Mouse (Mus musculus) intestine, embryonic 15.5 days (tissue): ENCODE results near the gene Metap2. TPM values are rescaled to one million over a fixed set of nuclear protein-coding genes. Genes with fewer than 3 reads are reported as not detected.
A peak's percentile ranks its signal among the peaks of the same experiment; 100 is the strongest.

Experiments used
- ATAC-seq: fragments of 200-750 bp; cut with Nextera tagmentation; 2 replicates; pipeline ENCODE4 v1.8.0; 2017; ENCODE audit warnings: moderate TSS enrichment, moderate library complexity
- H3K27ac ChIP-seq: fragments of 300-500 bp; sonication (generic); 2 replicates; pipeline ENCODE4 v1.5.1; 2015; ENCODE audit warnings: mild to moderate bottlenecking, inconsistent platforms
- H3K27me3 ChIP-seq: fragments of 300-500 bp; sonication (generic); replicated peaks from 2 replicates; pipeline ENCODE4 v1.6.1; 2015; ENCODE audit warnings: inconsistent platforms
- H3K36me3 ChIP-seq: fragments of 300-500 bp; sonication (generic); 2 replicates; pipeline ENCODE4 v1.6.1; 2015; ENCODE audit warnings: inconsistent platforms
- H3K4me1 ChIP-seq: fragments of 300-500 bp; sonication (generic); replicated peaks from 2 replicates; pipeline ENCODE4 v1.6.1; 2015; ENCODE audit warnings: inconsistent platforms
- H3K4me2 ChIP-seq: fragments of 300-500 bp; sonication (generic); replicated peaks from 2 replicates; pipeline ENCODE4 v1.6.1; 2015; ENCODE audit warnings: mild to moderate bottlenecking, inconsistent platforms
- H3K4me3 ChIP-seq: fragments of 300-500 bp; sonication (generic); replicated peaks from 2 replicates; pipeline ENCODE4 v1.5.1; 2015; ENCODE audit warnings: inconsistent platforms
- H3K9ac ChIP-seq: fragments of 300-500 bp; sonication (generic); 2 replicates; pipeline ENCODE4 v1.6.1; 2015; ENCODE audit warnings: inconsistent platforms
- H3K9me3 ChIP-seq: fragments of 300-500 bp; sonication (generic); 2 replicates; pipeline ENCODE4 v1.6.1; 2016; ENCODE audit warnings: inconsistent platforms
- WGBS: fragments of 180-500 bp; shearing (Covaris S2); methylation state at CpG from one replicate; pipeline ENCODE4 v1.1.7; 2015; 5-methylcytosine and 5-hydroxymethylcytosine counted together
- polyA plus RNA-seq: library from polyadenylated mRNA; unstranded; fragments of >200 nt; fragmentation: Nextera tagmentation; extraction: Ambion mirVana; gene quantifications from 2 replicates; pipeline ENCODE4 v1.2.1, GENCODE M21; 2015

Gene Metap2
- polyA plus RNA-seq, 1 experiment from 2014 or later: 194 TPM

DNA sequence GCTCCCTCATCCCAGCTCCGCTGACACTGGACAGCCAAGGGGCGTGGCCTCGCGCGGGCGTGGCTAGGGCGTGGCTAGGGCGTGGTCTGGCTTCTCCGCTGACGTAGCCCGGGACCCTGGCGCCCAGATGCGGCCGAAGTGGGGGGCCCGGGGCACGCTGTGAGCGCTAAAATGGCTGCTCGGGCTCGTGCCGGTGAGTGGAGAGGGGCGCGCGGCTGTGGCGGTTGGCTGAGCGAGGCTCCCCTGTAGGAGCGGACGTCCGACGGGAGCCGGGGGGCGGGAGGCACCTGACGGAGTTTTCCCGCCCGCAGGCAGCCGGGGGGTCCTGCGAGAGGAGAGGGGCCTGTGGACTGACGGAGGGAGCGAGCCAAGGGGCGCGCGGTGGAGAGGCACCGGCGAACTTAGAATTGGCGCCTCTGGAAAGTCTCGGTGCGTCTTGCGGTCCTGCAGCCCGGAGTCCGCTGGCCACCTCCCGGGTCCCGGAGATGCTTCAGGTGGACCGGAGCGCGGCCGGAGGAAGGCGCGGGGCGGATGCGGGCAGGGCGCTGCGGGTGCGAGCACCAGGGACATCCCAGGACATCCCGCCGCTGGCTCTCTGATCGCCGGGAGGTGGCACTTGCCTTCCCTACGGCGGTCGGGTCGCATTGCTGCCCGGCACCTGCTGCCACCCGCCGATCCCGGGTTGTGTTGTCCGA, 63.0 kb downstream of the Metap2 start:
- Histone ChIP-seq H3K9ac (peak overlapping the region; percentile 40), H3K4me2 (peak overlapping the region; percentile 99), H3K27ac (no peak overlapping the region), H3K36me3 (no peaks in the 10 kb centered on the region), H3K4me3 (peak overlapping the region; percentile 73), H3K4me1 (peaks cover 10% of the 10 kb centered on the region), H3K27me3 (peaks cover 50% of the 10 kb centered on the region), H3K9me3 (no peaks in the 10 kb centered on the region)
- under 1% methylated on average over 74 of the region's 75 CpGs for WGBS
- ATAC-seq: peak; percentile 97

- H3K36me3 ChIP-seq: no peaks in the 10 kb centered on the region
- H3K4me3 ChIP-seq: peak overlapping the region; percentile 73
- peak overlapping the region; percentile 40 for H3K9ac ChIP-seq
- no peaks in the 10 kb centered on the region for H3K9me3 ChIP-seq
- H3K4me1 ChIP-seq: peaks cover 10% of the 10 kb centered on the region
- H3K27ac ChIP-seq: no peak overlapping the region
- peaks cover 50% of the 10 kb centered on the region for H3K27me3 ChIP-seq
- H3K4me2 ChIP-seq: peak overlapping the region; percentile 99
- WGBS: 2% methylated on average over 16 of the region's 16 CpGs
- no peak for ATAC-seq
These were observed 63.6 kb downstream of the Metap2 start for GRCm38 (mm10) chr10:93833370-93833698.

GRCm38 (mm10) chr10:93832811-93833210, 64.1 kb downstream of the Metap2 start:
- Histone ChIP-seq H3K27me3 (peaks cover 50% of the 10 kb centered on the region), H3K4me3 (no peak overlapping the region), H3K4me1 (peaks cover 10% of the 10 kb centered on the region), H3K4me2 (no peak overlapping the region), H3K9me3 (no peaks in the 10 kb centered on the region), H3K27ac (no peak overlapping the region), H3K36me3 (no peaks in the 10 kb centered on the region), H3K9ac (no peak overlapping the region)
- WGBS: 32% methylated on average over 9 of the region's 9 CpGs
- ATAC-seq: no peak

DNA sequence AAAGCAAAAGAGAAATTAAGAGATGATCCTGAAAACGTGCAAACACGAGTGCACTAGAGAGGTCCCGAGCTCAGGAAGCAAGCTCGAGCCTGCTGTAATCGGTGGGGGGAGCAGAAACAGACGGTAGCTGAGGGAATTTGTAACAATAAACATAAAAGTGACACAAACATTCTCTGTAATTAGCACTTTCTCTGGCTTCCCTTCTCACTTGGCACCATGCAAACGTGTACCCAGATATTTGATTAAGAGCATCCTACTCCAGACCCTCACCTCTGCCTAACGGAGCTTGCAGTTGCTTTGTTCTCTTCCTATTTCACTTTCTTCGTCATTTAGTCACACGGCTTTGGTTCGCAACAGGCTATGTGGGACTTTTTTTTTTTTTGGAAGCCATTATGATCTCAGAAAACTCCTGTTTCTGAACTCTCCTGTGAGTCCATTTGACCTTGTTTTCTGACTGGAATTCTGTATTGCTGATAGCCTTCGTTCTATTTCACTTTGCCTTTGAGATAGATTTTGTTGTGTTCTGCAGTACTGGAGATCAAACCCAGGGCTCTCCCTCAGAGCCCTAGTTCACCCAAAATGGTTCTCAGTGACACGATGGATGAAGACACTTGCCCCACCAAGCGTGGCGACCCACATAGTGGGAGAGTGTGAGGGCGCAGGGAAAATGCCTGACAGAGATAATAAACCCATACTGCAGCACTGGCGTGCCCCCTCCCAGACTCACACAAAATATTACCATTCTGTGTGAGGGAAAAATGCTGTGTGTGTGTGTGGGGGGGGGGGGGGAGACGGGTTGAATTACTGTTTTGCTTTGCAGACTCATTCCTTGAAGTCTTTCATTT, 64.9 kb downstream of the Metap2 start:
- H3K27ac ChIP-seq: no peak overlapping the region
- no peak for ATAC-seq
- H3K9me3 ChIP-seq: no peaks in the 10 kb centered on the region
- H3K4me2 ChIP-seq: peak overlapping the region; percentile 15; the same call in 1 of the 2 replicates
- no peaks in the 10 kb centered on the region for H3K36me3 ChIP-seq
- 0 out of 2 replicates have a peak overlapping the region, but pooled peaks have one; percentile 0 for H3K4me3 ChIP-seq
- peaks cover 50% of the 10 kb centered on the region for H3K27me3 ChIP-seq
- peaks cover 10% of the 10 kb centered on the region for H3K4me1 ChIP-seq
- no peak overlapping the region for H3K9ac ChIP-seq
- WGBS: 7% methylated on average over 18 of the region's 18 CpGs

DNA sequence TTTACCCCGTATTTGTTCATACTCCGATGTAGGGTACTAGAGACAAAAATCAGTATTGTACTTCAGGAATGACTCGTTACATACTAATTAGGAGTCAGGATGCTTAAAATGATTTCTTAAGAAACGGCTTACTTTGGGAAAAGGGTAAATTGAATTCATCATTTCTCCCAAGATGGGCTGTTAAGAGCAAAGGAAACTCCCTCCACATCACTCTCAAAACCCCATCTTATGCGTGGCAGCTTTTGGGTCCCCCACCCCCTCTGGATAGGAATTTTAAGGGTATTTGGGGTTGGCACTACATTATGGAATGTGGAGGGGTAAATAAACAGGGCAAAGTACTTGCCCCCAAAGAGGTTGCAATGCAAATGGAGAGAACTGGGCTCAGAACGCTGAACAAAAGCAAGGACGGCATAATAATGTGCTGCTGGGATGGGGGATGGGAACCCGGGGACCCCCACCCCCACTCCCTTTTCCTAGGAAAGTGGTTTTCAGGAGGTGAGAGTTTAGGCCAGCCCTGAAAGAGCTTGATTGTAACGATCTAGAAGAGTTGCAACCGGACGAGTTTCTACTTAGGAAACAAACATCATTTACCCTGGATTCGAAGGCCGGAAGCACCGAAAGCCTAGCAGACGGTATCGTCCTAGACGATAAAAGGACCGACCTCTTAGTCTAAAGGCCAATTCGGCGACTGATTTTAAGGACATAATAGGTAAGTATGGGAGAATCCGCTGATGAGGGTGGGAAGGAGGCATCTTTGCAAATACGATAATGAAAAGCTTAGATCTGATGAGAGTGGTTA, 65.8 kb downstream of the Metap2 start, which contains the start of gene Usp44:
TSS of gene Usp44 (plus strand) at position 625 of the 799 bp plus-strand sequence.
- Histone ChIP-seq H3K9me3 (no peaks in the 10 kb centered on the region), H3K27ac (no peak within 1 kb of the TSS), H3K27me3 (peaks cover 50% of the 10 kb centered on the region), H3K4me3 (0 out of 2 replicates have a peak within 1 kb of the TSS, but pooled peaks have one; percentile 0), H3K4me2 (peak within 1 kb of the TSS; percentile 15), H3K9ac (no peak within 1 kb of the TSS), H3K36me3 (no peaks in the 10 kb centered on the region), H3K4me1 (peaks cover 10% of the 10 kb centered on the region)
- 11% methylated on average over 22 of the region's 22 CpGs for WGBS
- ATAC-seq: no peak

GRCm38 (mm10) chr10:93829898-93830831, 66.7 kb downstream of the Metap2 start:
- Histone ChIP-seq H3K4me2 (no peak overlapping the region), H3K9me3 (no peaks in the 10 kb centered on the region), H3K4me3 (no peak overlapping the region), H3K36me3 (no peaks in the 10 kb centered on the region), H3K27ac (no peak overlapping the region), H3K9ac (no peak overlapping the region), H3K27me3 (peaks cover 42% of the 10 kb centered on the region), H3K4me1 (peaks cover 10% of the 10 kb centered on the region)
- ATAC-seq: no peak
- 45% methylated on average over 9 of the region's 9 CpGs for WGBS

DNA sequence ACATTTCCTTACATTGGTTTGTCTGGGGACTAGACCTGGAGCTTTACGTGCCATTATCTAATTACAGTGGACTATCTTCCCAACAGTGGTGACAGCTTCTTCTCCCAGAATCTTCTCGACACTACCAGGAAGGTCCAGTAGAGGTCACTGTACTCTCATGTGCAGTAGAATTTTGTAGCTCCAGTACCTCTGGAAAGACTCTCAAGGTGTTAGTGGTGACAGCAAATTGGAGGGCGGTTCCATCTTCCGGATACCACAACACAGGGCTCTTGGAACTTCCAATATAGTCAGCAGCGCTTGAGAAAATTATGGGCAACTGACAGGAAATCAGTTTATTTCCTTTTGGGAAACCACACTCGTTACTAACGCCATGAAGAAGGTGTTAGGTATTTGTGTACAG, 78.2 kb downstream of the Metap2 start:
- H3K9me3 ChIP-seq: no peaks in the 10 kb centered on the region
- no peak overlapping the region for H3K4me2 ChIP-seq
- H3K4me3 ChIP-seq: no peak overlapping the region
- ATAC-seq: no peak
- no peaks in the 10 kb centered on the region for H3K4me1 ChIP-seq
- no peak overlapping the region for H3K9ac ChIP-seq
- no peaks in the 10 kb centered on the region for H3K27me3 ChIP-seq
- WGBS: 35% methylated on average over 7 of the region's 7 CpGs
- no peaks in the 10 kb centered on the region for H3K36me3 ChIP-seq
- H3K27ac ChIP-seq: no peak overlapping the region

DNA sequence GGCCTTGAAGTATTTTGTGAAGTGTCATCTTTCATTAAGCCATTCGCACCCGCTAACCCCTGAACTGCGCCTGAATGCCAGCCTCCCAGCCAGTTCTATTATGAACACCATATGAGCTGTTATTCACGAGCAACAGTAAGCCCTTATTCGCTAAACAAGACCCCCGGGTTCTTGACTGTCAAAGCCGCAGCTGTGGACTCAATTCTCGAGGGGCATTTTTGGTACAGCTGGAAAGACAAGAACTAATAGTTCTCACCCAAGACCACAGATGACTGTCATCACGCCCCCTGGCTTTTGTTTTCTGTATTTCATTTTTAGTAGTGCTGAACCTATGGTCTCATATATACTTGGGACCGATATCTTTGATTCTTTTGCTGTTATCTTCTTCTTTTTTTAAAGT, 83.1 kb downstream of the Metap2 start:
- Histone ChIP-seq H3K4me1 (no peaks in the 10 kb centered on the region), H3K9me3 (no peaks in the 10 kb centered on the region), H3K4me2 (no peak overlapping the region), H3K4me3 (no peak overlapping the region), H3K36me3 (no peaks in the 10 kb centered on the region), H3K27me3 (no peaks in the 10 kb centered on the region), H3K27ac (no peak overlapping the region), H3K9ac (no peak overlapping the region)
- ATAC-seq: no peak
- 82% methylated on average over 10 of the region's 10 CpGs for WGBS

DNA sequence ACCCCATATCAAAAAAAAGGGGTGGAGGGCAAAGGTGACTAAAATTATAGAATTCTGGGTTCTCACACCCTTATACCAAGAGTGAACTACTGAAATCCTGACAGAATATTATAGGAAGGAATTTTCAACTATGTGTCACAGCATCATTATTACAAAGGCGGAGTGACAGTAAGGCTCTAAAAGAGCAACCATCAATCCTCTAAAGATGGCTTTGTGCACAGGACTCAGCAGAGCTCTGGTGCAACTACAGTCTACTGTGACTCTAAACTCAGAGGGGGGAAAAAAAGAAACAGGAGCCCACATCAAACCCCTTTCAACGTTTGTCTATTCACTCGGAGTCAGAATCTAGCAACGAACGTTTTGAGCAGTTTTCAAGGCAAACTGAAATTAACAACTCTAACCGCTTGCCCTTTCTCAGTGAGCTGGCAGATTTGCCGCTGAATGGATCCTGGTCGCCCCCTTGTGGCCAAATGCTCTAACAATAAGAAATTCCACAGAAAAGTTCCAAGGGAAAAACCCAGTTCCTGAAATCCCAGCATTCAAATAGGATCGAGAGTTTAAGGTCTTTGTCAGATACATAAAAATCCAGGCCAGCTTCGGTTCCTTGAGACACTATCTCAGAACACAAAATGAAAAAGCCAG, 84.0 kb downstream of the Metap2 start:
- 19% methylated on average over 10 of the region's 10 CpGs for WGBS
- H3K4me2 ChIP-seq: peak overlapping the region; percentile 22; the same call in 1 of the 2 replicates
- no peak for ATAC-seq

GRCm38 (mm10) chr10:93812098-93812497, 84.8 kb downstream of the Metap2 start:
- H3K27me3 ChIP-seq: no peaks in the 10 kb centered on the region
- no peak overlapping the region for H3K4me2 ChIP-seq
- H3K4me3 ChIP-seq: no peak overlapping the region
- no peak overlapping the region for H3K27ac ChIP-seq
- H3K4me1 ChIP-seq: no peaks in the 10 kb centered on the region
- no peaks in the 10 kb centered on the region for H3K36me3 ChIP-seq
- no peak for ATAC-seq
- 83% methylated on average over 7 of the region's 7 CpGs for WGBS
- H3K9ac ChIP-seq: no peak overlapping the region
- no peaks in the 10 kb centered on the region for H3K9me3 ChIP-seq

More for the DNA sequence above, 84.0 kb downstream of the Metap2 start:
- Histone ChIP-seq H3K9me3 (no peaks in the 10 kb centered on the region), H3K27me3 (no peaks in the 10 kb centered on the region), H3K27ac (no peak overlapping the region), H3K36me3 (no peaks in the 10 kb centered on the region), H3K9ac (no peak overlapping the region), H3K4me3 (no peak overlapping the region), H3K4me1 (no peaks in the 10 kb centered on the region)

- ATAC-seq: no peak
- WGBS: 51% methylated on average over 7 of the region's 7 CpGs
- Histone ChIP-seq H3K4me3 (no peak overlapping the region), H3K4me2 (no peak overlapping the region), H3K9me3 (no peaks in the 10 kb centered on the region), H3K9ac (no peak overlapping the region), H3K27ac (no peak overlapping the region), H3K27me3 (no peaks in the 10 kb centered on the region), H3K4me1 (no peaks in the 10 kb centered on the region), H3K36me3 (no peaks in the 10 kb centered on the region)
These were observed 86.2 kb downstream of the Metap2 start for GRCm38 (mm10) chr10:93810590-93811185.
